Mouse (Mus musculus) liver, embryonic 15.5 days (tissue): ENCODE measurements around the gene Itga6. TPM values are rescaled to one million over a fixed set of nuclear protein-coding genes. Genes with fewer than 3 reads are reported as not detected.

ENCODE experiments used
- ATAC-seq: fragments of 200-750 bp; cut with Nextera tagmentation; 2 replicates; pipeline ENCODE4 v1.8.0; 2017; ENCODE audit warnings: moderate number of reproducible peaks, mild to moderate bottlenecking, moderate library complexity; ENCODE audit not compliant: insufficient read depth
- H3K27ac ChIP-seq: fragments of 300-500 bp; sonication (generic); replicated peaks from 2 replicates; pipeline ENCODE4 v1.5.1; 2015; ENCODE audit warnings: mild to moderate bottlenecking, inconsistent platforms
- H3K27me3 ChIP-seq: fragments of 300-500 bp; sonication (generic); 2 replicates; pipeline ENCODE4 v1.6.1; 2015; ENCODE audit warnings: mild to moderate bottlenecking, inconsistent platforms
- H3K36me3 ChIP-seq: fragments of 300-500 bp; sonication (generic); replicated peaks from 2 replicates; pipeline ENCODE4 v1.6.1; 2015; ENCODE audit warnings: moderate library complexity, mild to moderate bottlenecking, inconsistent platforms
- H3K4me1 ChIP-seq: fragments of 300-500 bp; sonication (generic); replicated peaks from 2 replicates; pipeline ENCODE4 v1.6.1; 2015; ENCODE audit warnings: inconsistent platforms
- H3K4me2 ChIP-seq: fragments of 300-500 bp; sonication (generic); 2 replicates; pipeline ENCODE4 v1.6.1; 2015; ENCODE audit warnings: moderate library complexity, mild to moderate bottlenecking, inconsistent platforms
- H3K4me3 ChIP-seq: fragments of 300-500 bp; sonication (generic); replicated peaks from 2 replicates; pipeline ENCODE4 v1.5.1; 2015; ENCODE audit warnings: mild to moderate bottlenecking, inconsistent platforms
- H3K9ac ChIP-seq: fragments of 300-500 bp; sonication (generic); 2 replicates; pipeline ENCODE4 v1.6.1; 2015; ENCODE audit warnings: moderate library complexity, mild to moderate bottlenecking, inconsistent platforms
- H3K9me3 ChIP-seq: fragments of 300-500 bp; sonication (generic); replicated peaks from 2 replicates; pipeline ENCODE4 v1.6.1; 2016; ENCODE audit warnings: inconsistent platforms
- WGBS: fragments of 180-500 bp; shearing (Covaris S2); methylation state at CpG from one replicate; pipeline ENCODE4 v1.1.7; 2015; ENCODE audit warnings: mixed read lengths; ENCODE audit not compliant: insufficient replicate concordance; 5-methylcytosine and 5-hydroxymethylcytosine counted together
- polyA plus RNA-seq: library from polyadenylated mRNA; unstranded; fragments of >200 nt; fragmentation: Nextera tagmentation; extraction: Ambion mirVana; gene quantifications from 2 replicates; pipeline ENCODE4 v1.2.1, GENCODE M21; 2015

Itga6 gene
- polyA plus RNA-seq, 1 experiment from 2014 or later: 6.6 TPM

DNA sequence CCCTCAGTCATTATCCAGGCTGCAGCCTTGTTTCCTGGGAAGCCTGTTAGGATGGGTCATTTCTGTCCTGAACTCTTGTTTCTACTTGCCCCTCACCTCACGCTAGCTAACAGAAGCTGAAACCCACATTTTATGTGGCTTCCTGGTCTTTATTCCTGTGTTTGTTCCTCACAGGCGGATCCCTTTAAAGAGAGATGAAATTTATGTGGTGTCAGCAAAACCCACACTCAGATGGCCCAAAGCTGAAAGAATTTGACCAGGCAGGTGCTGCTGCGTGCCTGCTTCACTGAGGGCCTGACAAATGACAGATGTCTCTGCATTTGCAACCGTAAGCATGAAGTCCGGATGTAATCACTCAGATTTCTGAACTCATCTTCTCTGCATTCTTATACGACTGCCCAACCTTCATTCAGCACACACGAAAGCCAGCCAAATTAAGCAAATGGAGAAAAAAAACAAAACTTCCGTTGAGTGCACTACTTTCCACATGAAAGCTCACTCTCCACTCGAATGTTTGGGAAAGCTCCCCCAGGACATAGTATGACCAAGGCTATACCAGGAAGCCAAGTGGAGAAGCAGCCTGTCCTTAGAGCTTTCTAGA lies 10.5 kb upstream of the Itga6 start:
- no peak overlapping the region for H3K4me3 ChIP-seq
- H3K9me3 ChIP-seq: no peaks in the 10 kb centered on the region
- no peak overlapping the region for H3K4me2 ChIP-seq
- ATAC-seq: no peak
- H3K27ac ChIP-seq: no peak overlapping the region
- no peaks in the 10 kb centered on the region for H3K27me3 ChIP-seq
- no peak overlapping the region for H3K9ac ChIP-seq
- H3K4me1 ChIP-seq: no peaks in the 10 kb centered on the region; the same call in 1 of the 2 replicates
- WGBS: 45% methylated on average over 9 of the region's 9 CpGs
- no peaks in the 10 kb centered on the region for H3K36me3 ChIP-seq

DNA sequence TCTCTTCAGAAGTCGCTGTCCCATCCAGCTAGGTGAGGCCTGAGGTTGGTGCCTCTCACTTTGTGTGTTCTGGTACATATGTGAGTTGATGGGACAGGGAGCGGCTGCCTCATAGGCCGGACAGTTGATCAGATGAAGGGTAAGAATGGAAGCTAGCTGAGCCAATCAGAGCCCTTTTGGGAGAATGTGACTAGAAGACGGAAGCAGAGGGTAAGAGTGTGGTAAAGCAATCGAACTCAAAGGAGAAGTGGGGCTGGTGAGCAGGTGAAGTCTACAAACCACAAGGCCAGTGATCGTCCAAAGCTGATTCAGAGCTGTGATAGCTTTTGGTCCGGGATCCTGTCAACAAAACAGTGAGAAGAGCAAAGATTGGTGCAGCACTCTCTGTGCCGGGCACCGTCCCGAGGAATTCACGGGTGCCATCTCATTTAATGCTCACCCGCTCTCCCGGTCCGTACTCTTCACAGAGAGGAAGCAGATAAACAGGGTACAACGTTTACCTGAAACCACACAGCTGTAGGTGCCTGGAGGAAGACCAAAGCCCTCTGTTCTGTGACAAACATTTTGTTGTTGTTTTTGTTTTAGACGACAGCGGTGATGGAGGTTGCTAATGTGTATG lies 9.8 kb upstream of the Itga6 start:
- Histone ChIP-seq H3K27me3 (no peaks in the 10 kb centered on the region), H3K9me3 (no peaks in the 10 kb centered on the region), H3K4me2 (no peak overlapping the region; the same call in 1 of the 2 replicates), H3K4me1 (no peaks in the 10 kb centered on the region; the same call in 1 of the 2 replicates), H3K27ac (no peak overlapping the region), H3K9ac (no peak overlapping the region), H3K4me3 (no peak overlapping the region), H3K36me3 (no peaks in the 10 kb centered on the region)
- 47% methylated on average over 17 of the region's 17 CpGs for WGBS
- no peak for ATAC-seq

DNA sequence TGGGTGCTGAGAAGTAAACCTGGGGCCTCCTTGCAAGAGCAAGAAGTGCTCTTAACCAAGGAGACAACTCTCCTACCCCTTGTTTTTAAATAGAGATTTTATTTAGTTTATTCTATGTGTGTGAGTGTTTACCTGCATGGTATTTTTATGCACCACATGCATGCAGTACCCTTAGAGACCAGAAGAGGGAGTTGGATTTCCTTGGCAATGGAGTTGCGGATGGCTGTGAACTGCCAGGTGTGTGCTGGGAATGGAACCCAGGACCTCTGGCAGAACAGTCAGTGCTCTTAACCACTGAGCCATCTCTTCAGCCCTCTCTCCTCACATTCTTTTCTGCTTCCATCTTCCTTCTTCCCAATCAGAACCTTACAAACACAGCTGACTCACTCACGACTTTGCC lies 9.2 kb upstream of the Itga6 start:
- H3K9ac ChIP-seq: no peak overlapping the region
- 80% methylated on average over 2 of the region's 2 CpGs for WGBS
- no peak for ATAC-seq
- no peak overlapping the region for H3K4me3 ChIP-seq
- no peak overlapping the region for H3K27ac ChIP-seq
- H3K4me1 ChIP-seq: no peaks in the 10 kb centered on the region; the same call in 1 of the 2 replicates
- H3K9me3 ChIP-seq: no peaks in the 10 kb centered on the region
- no peaks in the 10 kb centered on the region for H3K27me3 ChIP-seq
- H3K36me3 ChIP-seq: no peaks in the 10 kb centered on the region
- no peak overlapping the region for H3K4me2 ChIP-seq

DNA sequence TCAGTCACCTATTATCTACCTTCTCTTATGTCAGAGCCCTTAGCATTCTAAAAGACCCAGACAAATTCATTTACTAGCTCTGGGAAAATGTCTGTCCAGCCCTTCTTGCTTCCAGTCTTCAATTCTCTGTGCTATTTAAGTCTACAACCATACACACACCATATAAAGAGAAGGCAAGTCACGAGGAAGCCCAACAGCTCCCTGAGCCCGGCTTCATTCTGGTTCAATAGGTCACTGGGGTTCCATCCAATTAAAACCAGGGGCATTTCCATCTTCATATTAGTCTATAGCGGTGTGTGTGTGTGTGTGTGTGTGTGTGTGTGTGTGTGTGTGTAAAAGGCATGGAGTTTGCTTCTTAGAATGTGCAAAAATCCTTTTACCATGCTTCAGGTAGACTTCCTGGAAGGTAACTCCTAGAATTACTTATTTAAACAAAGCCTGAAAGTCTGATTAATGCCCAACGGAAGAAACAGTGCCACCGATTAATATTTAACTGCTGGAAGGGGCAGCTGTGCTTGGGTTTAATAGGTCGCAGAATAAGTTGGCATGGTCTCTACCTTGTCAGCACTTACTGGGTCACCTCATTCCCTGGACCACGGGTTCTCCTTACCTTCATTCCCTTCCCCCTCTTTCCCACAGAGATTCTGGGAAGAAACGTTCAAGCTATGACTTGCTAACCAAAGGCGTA lies 6.1 kb upstream of the Itga6 start:
- H3K9me3 ChIP-seq: no peaks in the 10 kb centered on the region
- no peaks in the 10 kb centered on the region for H3K27me3 ChIP-seq
- WGBS: 64% methylated on average over 9 of the region's 9 CpGs
- no peak overlapping the region for H3K27ac ChIP-seq
- no peak overlapping the region for H3K4me3 ChIP-seq
- no peak overlapping the region for H3K4me2 ChIP-seq
- peaks cover 2% of the 10 kb centered on the region for H3K4me1 ChIP-seq
- no peak for ATAC-seq
- no peaks in the 10 kb centered on the region for H3K36me3 ChIP-seq
- no peak overlapping the region for H3K9ac ChIP-seq

DNA sequence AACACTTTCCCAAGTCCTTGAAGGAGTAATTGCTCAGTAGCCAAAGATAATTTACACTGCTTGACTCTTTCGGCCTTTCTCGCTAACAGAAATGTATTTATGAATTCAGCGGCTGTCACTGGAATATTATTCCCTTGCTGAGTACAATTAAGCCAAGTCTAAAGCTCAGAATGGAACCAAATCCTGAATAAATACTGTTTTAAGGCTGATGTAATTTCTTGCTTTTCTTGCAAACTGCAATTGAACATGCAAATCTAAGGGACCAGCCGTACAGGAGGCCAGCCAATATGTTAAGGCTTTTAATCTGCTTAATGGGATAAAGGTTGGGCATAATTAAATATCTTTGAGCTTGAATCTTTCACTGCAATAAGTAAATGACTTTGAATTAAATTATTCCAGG lies 2.9 kb upstream of the Itga6 start:
- no peak for ATAC-seq
- Histone ChIP-seq H3K4me2 (no peak overlapping the region), H3K9me3 (no peaks in the 10 kb centered on the region), H3K27me3 (no peaks in the 10 kb centered on the region), H3K36me3 (no peaks in the 10 kb centered on the region), H3K4me3 (no peak overlapping the region), H3K4me1 (peaks cover 9% of the 10 kb centered on the region), H3K27ac (no peak overlapping the region), H3K9ac (no peak overlapping the region)
- 68% methylated on average over 4 of the region's 4 CpGs for WGBS

DNA sequence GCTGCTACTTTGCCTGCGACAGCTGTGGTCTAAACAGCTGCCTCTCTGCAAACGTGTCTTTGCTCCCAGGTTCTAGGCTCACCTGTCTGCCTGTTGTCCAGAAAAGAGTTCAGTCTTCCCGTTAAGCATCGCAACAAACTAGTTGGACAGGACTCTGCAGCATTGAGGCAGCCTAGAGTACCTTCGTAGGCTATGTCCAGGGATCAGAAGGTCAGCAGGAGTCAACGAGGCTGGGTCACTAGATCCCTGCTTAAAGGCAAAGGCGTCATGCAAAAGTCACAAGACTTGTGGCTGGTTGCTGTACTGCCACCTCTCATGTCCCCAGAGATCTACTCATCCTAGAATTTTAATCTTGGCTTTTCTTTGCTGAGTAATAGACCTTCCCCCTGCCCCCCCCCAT lies 2.0 kb upstream of the Itga6 start:
- H3K4me2 ChIP-seq: no peak overlapping the region
- no peak overlapping the region for H3K9ac ChIP-seq
- no peaks in the 10 kb centered on the region for H3K36me3 ChIP-seq
- no peak for ATAC-seq
- no peak overlapping the region for H3K27ac ChIP-seq
- no peak overlapping the region for H3K4me3 ChIP-seq
- H3K9me3 ChIP-seq: no peaks in the 10 kb centered on the region
- H3K4me1 ChIP-seq: peaks cover 9% of the 10 kb centered on the region
- H3K27me3 ChIP-seq: no peaks in the 10 kb centered on the region
- 64% methylated on average over 7 of the region's 7 CpGs for WGBS

GRCm38 (mm10) chr2:71744320-71744719 lies 1.1 kb upstream of the Itga6 start:
- Histone ChIP-seq H3K4me2 (no peak overlapping the region), H3K27ac (peak overlapping the region; percentile 20; the same call in 1 of the 2 replicates), H3K9ac (no peak overlapping the region), H3K36me3 (no peaks in the 10 kb centered on the region), H3K4me1 (peaks cover 9% of the 10 kb centered on the region), H3K27me3 (no peaks in the 10 kb centered on the region), H3K9me3 (no peaks in the 10 kb centered on the region), H3K4me3 (no peak overlapping the region)
- no peak for ATAC-seq
- 15% methylated on average over 9 of the region's 9 CpGs for WGBS

- H3K27ac ChIP-seq: peak overlapping the region; percentile 20; the same call in 1 of the 2 replicates
- ATAC-seq: no peak
- no peak overlapping the region for H3K4me2 ChIP-seq
Measured at GRCm38 (mm10) chr2:71744861-71745507, 432 bp upstream of the Itga6 start.

GRCm38 (mm10) chr2:71748451-71748850 lies 3.0 kb downstream of the Itga6 start:
- Histone ChIP-seq H3K4me3 (no peak overlapping the region), H3K36me3 (no peaks in the 10 kb centered on the region), H3K4me1 (peaks cover 13% of the 10 kb centered on the region), H3K27ac (no peak overlapping the region), H3K27me3 (no peaks in the 10 kb centered on the region), H3K9me3 (no peaks in the 10 kb centered on the region), H3K9ac (no peak overlapping the region), H3K4me2 (no peak overlapping the region)
- no peak for ATAC-seq
- WGBS: 58% methylated on average over 5 of the region's 5 CpGs

More at GRCm38 (mm10) chr2:71744861-71745507, 432 bp upstream of the Itga6 start:
- H3K9me3 ChIP-seq: no peaks in the 10 kb centered on the region
- H3K4me1 ChIP-seq: peaks cover 9% of the 10 kb centered on the region
- 11% methylated on average over 11 of the region's 11 CpGs for WGBS
- H3K36me3 ChIP-seq: no peaks in the 10 kb centered on the region
- no peaks in the 10 kb centered on the region for H3K27me3 ChIP-seq
- no peak overlapping the region for H3K9ac ChIP-seq
- H3K4me3 ChIP-seq: no peak overlapping the region

DNA sequence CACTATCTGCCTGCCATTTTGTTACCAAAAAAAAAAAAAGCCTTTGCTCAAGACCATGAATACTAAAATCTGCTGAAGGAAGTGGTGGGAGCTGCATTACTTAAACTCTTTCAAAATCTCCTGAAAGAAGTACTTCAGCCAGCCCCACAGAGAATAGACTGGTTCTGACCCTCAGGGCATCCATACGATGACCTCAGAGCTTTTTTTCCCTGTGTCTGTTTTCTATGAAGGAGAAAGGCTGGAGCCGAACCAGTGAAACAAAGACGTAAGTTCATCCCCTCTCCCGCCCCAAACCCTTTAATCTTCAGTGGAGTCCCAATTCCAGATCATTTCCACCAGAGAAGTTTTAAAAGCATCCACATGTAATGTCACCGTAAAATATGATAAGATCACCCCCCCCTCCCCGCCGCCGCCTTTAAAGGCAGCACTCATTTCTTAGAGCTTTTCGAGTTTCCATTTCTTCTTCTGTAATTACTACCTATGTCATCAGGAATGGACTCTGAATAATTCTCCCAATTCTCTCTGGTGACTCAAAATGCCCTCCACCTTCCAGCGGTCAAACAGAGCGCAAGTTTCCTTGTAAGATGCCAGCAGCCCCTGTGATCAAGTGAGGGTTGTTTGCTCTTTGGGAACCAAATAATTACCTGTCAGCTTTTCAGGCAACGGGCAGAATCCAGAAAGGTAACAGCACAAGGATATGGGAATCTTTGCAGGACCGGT lies 4.1 kb downstream of the Itga6 start:
- no peaks in the 10 kb centered on the region for H3K27me3 ChIP-seq
- H3K9me3 ChIP-seq: no peaks in the 10 kb centered on the region
- no peak for ATAC-seq
- no peaks in the 10 kb centered on the region for H3K36me3 ChIP-seq
- H3K4me3 ChIP-seq: no peak overlapping the region
- H3K27ac ChIP-seq: no peak overlapping the region
- no peak overlapping the region for H3K4me2 ChIP-seq
- WGBS: 63% methylated on average over 13 of the region's 13 CpGs
- H3K9ac ChIP-seq: no peak overlapping the region
- peaks cover 9% of the 10 kb centered on the region for H3K4me1 ChIP-seq

- no peaks in the 10 kb centered on the region for H3K27me3 ChIP-seq
- WGBS: 56% methylated on average over 10 of the region's 10 CpGs
- H3K36me3 ChIP-seq: no peaks in the 10 kb centered on the region
- ATAC-seq: no peak
- H3K9ac ChIP-seq: no peak overlapping the region
- no peak overlapping the region for H3K4me2 ChIP-seq
- H3K27ac ChIP-seq: no peak overlapping the region
- H3K4me3 ChIP-seq: no peak overlapping the region
- H3K9me3 ChIP-seq: no peaks in the 10 kb centered on the region
- H3K4me1 ChIP-seq: peaks cover 7% of the 10 kb centered on the region
Measured at GRCm38 (mm10) chr2:71750087-71750453, 4.7 kb downstream of the Itga6 start.
